Comparison of ENCODE assay signal across 8 mouse cellular contexts in the genomic region with DNA sequence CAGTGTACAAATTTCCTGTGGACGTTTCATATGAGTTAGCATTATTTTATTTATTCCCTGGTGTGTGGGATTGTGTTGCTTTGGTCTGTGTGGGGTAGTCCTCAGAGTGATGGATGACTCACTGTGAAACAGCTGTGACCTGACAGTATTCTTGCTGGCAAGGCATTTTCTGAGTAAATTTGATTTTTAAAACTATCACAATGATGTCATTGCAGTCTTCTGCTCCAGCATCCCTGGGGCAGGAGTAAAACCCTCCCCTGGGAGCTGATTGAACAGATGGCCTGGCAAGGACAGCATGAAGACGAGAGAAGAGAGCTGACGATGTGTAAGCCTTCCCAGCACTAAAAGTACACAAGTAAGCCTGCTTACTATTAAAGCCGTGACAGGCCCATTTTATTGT.
A peak's percentile ranks its signal among the peaks of the same experiment; 100 is the strongest.
DNase-seq lines count a peak whose midpoint lies in the region; ATAC-seq lines count a peak whose summit lies in the region.

No protein-coding gene starts in this region.

- no peaks in the 10 kb centered on the region for H3K9me3 ChIP-seq in embryonic facial prominence, embryonic 11.5 days (replicated peaks; ENCODE audit: control insufficient read depth, low read length)
- no peaks in the 10 kb centered on the region for H3K9me3 ChIP-seq in embryonic facial prominence, embryonic 10.5 days

- H3K27ac ChIP-seq in embryonic facial prominence, embryonic 11.5 days (replicated peaks; ENCODE audit: low read depth, low read length) = no peak overlapping the region
- H3K27ac ChIP-seq in embryonic facial prominence, embryonic 10.5 days (replicated peaks) = no peak overlapping the region

- WGBS in embryonic facial prominence, embryonic 11.5 days = 50% methylated on average over 4 of the region's 4 CpGs
- 59% methylated on average over 4 of the region's 4 CpGs for WGBS in embryonic facial prominence, embryonic 10.5 days

- no peak overlapping the region for H3K9ac ChIP-seq in embryonic facial prominence, embryonic 11.5 days (replicated peaks; ENCODE audit: low read length)

- peak; percentile 59; the same call in 1 of the 2 replicates for ATAC-seq in embryonic facial prominence, embryonic 11.5 days (replicated peaks; ENCODE audit: insufficient number of reproducible peaks, low FRiP score, low TSS enrichment, low read depth)

- no peak overlapping the region for H3K4me3 ChIP-seq in embryonic facial prominence, embryonic 11.5 days (ENCODE audit: low read depth, low read length)
- no peak overlapping the region for H3K4me3 ChIP-seq in embryonic facial prominence, embryonic 10.5 days

- DNase-seq in embryonic facial prominence, embryonic 11.5 days (ENCODE audit: low spot score) = no peak
- no peak for DNase-seq in embryonic facial prominence, embryonic 10.5 days (ENCODE audit: low spot score)
- peak; percentile 89 for DNase-seq in brain, adult 2 months (ENCODE audit: low read depth, low spot score)
- peak; percentile 66 for DNase-seq in gastrocnemius, postnatal 14 days
- DNase-seq in left cerebral cortex, postnatal 10 days (ENCODE audit: extremely low spot score in 1 of 2, low spot score in 2 of 2) = peak; percentile 4 to 17
- no peak for DNase-seq in adrenal gland, postnatal 10 days
- no peak for DNase-seq in ovary, postnatal 10 days (ENCODE audit: low spot score)
- no peak for DNase-seq in heart, adult 9 months (ENCODE audit: low spot score in 2 of 2)

- H3K4me1 ChIP-seq in embryonic facial prominence, embryonic 11.5 days (ENCODE audit: control insufficient read depth, insufficient read depth, low read length) = no peaks in the 10 kb centered on the region
- no peaks in the 10 kb centered on the region for H3K4me1 ChIP-seq in embryonic facial prominence, embryonic 10.5 days

- H3K4me2 ChIP-seq in embryonic facial prominence, embryonic 11.5 days (ENCODE audit: low read depth, low read length) = no peak overlapping the region

- intact Hi-C loops in gastrocnemius, postnatal 14 days (cut with DNase I; ENCODE audit: low total_unique reads) = no loop called here
- intact Hi-C loops in left cerebral cortex, postnatal 10 days (cut with DNase I) = no loop called here

- H3K36me3 ChIP-seq in embryonic facial prominence, embryonic 11.5 days (replicated peaks; ENCODE audit: control insufficient read depth, insufficient read depth, low read depth, low read length) = no peaks in the 10 kb centered on the region
- no peaks in the 10 kb centered on the region for H3K36me3 ChIP-seq in embryonic facial prominence, embryonic 10.5 days (replicated peaks)

- no peaks in the 10 kb centered on the region for H3K27me3 ChIP-seq in embryonic facial prominence, embryonic 11.5 days (ENCODE audit: control insufficient read depth, insufficient read depth, low read length)
- H3K27me3 ChIP-seq in embryonic facial prominence, embryonic 10.5 days (replicated peaks; ENCODE audit: low read depth, poor library complexity, severe bottlenecking) = no peaks in the 10 kb centered on the region

Comparison
In these comparisons a context has a peak if more than half of its experiments do, and no peak if none do; other contexts are left out.
1. DNase-seq: peak in brain, adult 2 months (single experiment), gastrocnemius, postnatal 14 days (single experiment) and left cerebral cortex, postnatal 10 days (2 of 2); none in embryonic facial prominence, embryonic 11.5 days (single experiment), embryonic facial prominence, embryonic 10.5 days (single experiment), adrenal gland, postnatal 10 days (single experiment), ovary, postnatal 10 days (single experiment) and heart, adult 9 months (0 of 2).